Mouse (Mus musculus): ENCODE measurements around the gene Olfr78. TPM values are rescaled to one million over a fixed set of nuclear protein-coding genes. Genes with fewer than 3 reads are reported as not detected.

Gene Olfr78
- polyA plus RNA-seq, 1 experiment from 2014 or later: 0.49 TPM

GRCm38 (mm10) chr7:102698461-102698860 is 60.8 kb downstream of the Olfr78 start:
- H3K9ac ChIP-seq (replicated peaks; ENCODE audit: low read depth, low read length): no peak overlapping the region
- H3K4me2 ChIP-seq (replicated peaks; ENCODE audit: low read depth, low read length): no peak overlapping the region
- WGBS: 82% methylated on average over 7 of the region's 7 CpGs
- no peaks in the 10 kb centered on the region for H3K36me3 ChIP-seq (ENCODE audit: control insufficient read depth, insufficient read depth, low read length)
- H3K4me3 ChIP-seq (ENCODE audit: low read depth, low read length): no peak overlapping the region
- no peaks in the 10 kb centered on the region for H3K4me1 ChIP-seq (ENCODE audit: control insufficient read depth, insufficient read depth, low read length)
- no peaks in the 10 kb centered on the region for H3K27me3 ChIP-seq (ENCODE audit: control insufficient read depth, insufficient read depth, low read length)
- H3K9me3 ChIP-seq (ENCODE audit: control insufficient read depth, low read depth, low read length): no peaks in the 10 kb centered on the region
- no peak for ATAC-seq (ENCODE audit: insufficient number of reproducible peaks, insufficient read depth, low FRiP score, low read depth)
- H3K27ac ChIP-seq (ENCODE audit: low read length): no peak overlapping the region

- Histone ChIP-seq H3K4me1 (ENCODE audit: control insufficient read depth, insufficient read depth, low read length) (no peaks in the 10 kb centered on the region), H3K9me3 (ENCODE audit: control insufficient read depth, low read depth, low read length) (no peaks in the 10 kb centered on the region), H3K27ac (ENCODE audit: low read length) (no peak within 1 kb of the TSS), H3K9ac (replicated peaks; ENCODE audit: low read depth, low read length) (no peak within 1 kb of the TSS), H3K4me3 (ENCODE audit: low read depth, low read length) (no peak within 1 kb of the TSS), H3K36me3 (ENCODE audit: control insufficient read depth, insufficient read depth, low read length) (no peaks in the 10 kb centered on the region), H3K27me3 (ENCODE audit: control insufficient read depth, insufficient read depth, low read length) (no peaks in the 10 kb centered on the region), H3K4me2 (replicated peaks; ENCODE audit: low read depth, low read length) (no peak within 1 kb of the TSS)
- ATAC-seq (ENCODE audit: insufficient number of reproducible peaks, insufficient read depth, low FRiP score, low read depth): no peak
- WGBS: 79% methylated on average over 5 of the region's 5 CpGs
Observed at GRCm38 (mm10) chr7:102695358-102696125, 63.7 kb downstream of the Olfr78 start, which contains the start of gene Olfr557. TSS of gene Olfr557 (plus strand) at chr7:102695910.

Other genes with a start within 250 kb of the Olfr78 start
- not detected in 2 replicates for gene Olfr547, start 224.7 kb downstream of the Olfr78 start, polyA plus RNA-seq (2014; fragmentation: Nextera tagmentation; extraction: Ambion mirVana)
- gene Olfr548-ps1, start 218.6 kb downstream of the Olfr78 start, polyA plus RNA-seq (2014; fragmentation: Nextera tagmentation; extraction: Ambion mirVana): not detected in 2 replicates
- gene Olfr549, start 209.6 kb downstream of the Olfr78 start, polyA plus RNA-seq (2014; fragmentation: Nextera tagmentation; extraction: Ambion mirVana): not detected in 2 replicates
- gene Trim21, start 194.0 kb downstream of the Olfr78 start, polyA plus RNA-seq (2014; fragmentation: Nextera tagmentation; extraction: Ambion mirVana): 0.97 and 2.1 TPM in 2 replicates
- gene Olfr550, start 188.0 kb downstream of the Olfr78 start, polyA plus RNA-seq (2014; fragmentation: Nextera tagmentation; extraction: Ambion mirVana): not detected in 2 replicates
- not detected in 2 replicates for gene Olfr551, start 167.6 kb downstream of the Olfr78 start, polyA plus RNA-seq (2014; fragmentation: Nextera tagmentation; extraction: Ambion mirVana)
- gene Olfr552, start 161.7 kb downstream of the Olfr78 start, polyA plus RNA-seq (2014; fragmentation: Nextera tagmentation; extraction: Ambion mirVana): not detected in 2 replicates
- not detected in 2 replicates for gene Olfr553, start 141.3 kb downstream of the Olfr78 start, polyA plus RNA-seq (2014; fragmentation: Nextera tagmentation; extraction: Ambion mirVana)
- gene Olfr554, start 121.0 kb downstream of the Olfr78 start, polyA plus RNA-seq (2014; fragmentation: Nextera tagmentation; extraction: Ambion mirVana): not detected in 2 replicates
- not detected in 2 replicates for gene Olfr555, start 100.6 kb downstream of the Olfr78 start, polyA plus RNA-seq (2014; fragmentation: Nextera tagmentation; extraction: Ambion mirVana)
- not detected in 2 replicates for gene Olfr556, start 94.6 kb downstream of the Olfr78 start, polyA plus RNA-seq (2014; fragmentation: Nextera tagmentation; extraction: Ambion mirVana)
- gene Trim68, start 72.1 kb downstream of the Olfr78 start, polyA plus RNA-seq (2014; fragmentation: Nextera tagmentation; extraction: Ambion mirVana): 17.0 and 22.1 TPM in 2 replicates
- not detected in 2 replicates for gene Olfr557, start 63.6 kb downstream of the Olfr78 start, polyA plus RNA-seq (2014; fragmentation: Nextera tagmentation; extraction: Ambion mirVana)
- 0.13 and 0.17 TPM in 2 replicates for gene Olfr558, start 57.3 kb downstream of the Olfr78 start, polyA plus RNA-seq (2014; fragmentation: Nextera tagmentation; extraction: Ambion mirVana)
- gene Olfr33, start 40.4 kb downstream of the Olfr78 start, polyA plus RNA-seq (2014; fragmentation: Nextera tagmentation; extraction: Ambion mirVana): not detected in 2 replicates
- gene Olfr559, start 32.0 kb downstream of the Olfr78 start, polyA plus RNA-seq (2014; fragmentation: Nextera tagmentation; extraction: Ambion mirVana): not detected in 2 replicates
- not detected in 2 replicates for gene Olfr560, start 105 bp downstream of the Olfr78 start, polyA plus RNA-seq (2014; fragmentation: Nextera tagmentation; extraction: Ambion mirVana)
- gene Olfr561, start 11.8 kb upstream of the Olfr78 start, polyA plus RNA-seq (2014; fragmentation: Nextera tagmentation; extraction: Ambion mirVana): not detected in 2 replicates
- not detected in 2 replicates for gene Olfr564, start 44.0 kb upstream of the Olfr78 start, polyA plus RNA-seq (2014; fragmentation: Nextera tagmentation; extraction: Ambion mirVana)
- gene Olfr566, start 99.3 kb upstream of the Olfr78 start, polyA plus RNA-seq (2014; fragmentation: Nextera tagmentation; extraction: Ambion mirVana): not detected in 2 replicates
- not detected in 2 replicates for gene Olfr568, start 117.7 kb upstream of the Olfr78 start, polyA plus RNA-seq (2014; fragmentation: Nextera tagmentation; extraction: Ambion mirVana)
- gene Olfr569, start 131.4 kb upstream of the Olfr78 start, polyA plus RNA-seq (2014; fragmentation: Nextera tagmentation; extraction: Ambion mirVana): not detected in 2 replicates
- not detected in 2 replicates for gene Olfr570, start 135.1 kb upstream of the Olfr78 start, polyA plus RNA-seq (2014; fragmentation: Nextera tagmentation; extraction: Ambion mirVana)
- gene Olfr571, start 158.1 kb upstream of the Olfr78 start, polyA plus RNA-seq (2014; fragmentation: Nextera tagmentation; extraction: Ambion mirVana): not detected in 2 replicates
- not detected in 2 replicates for gene Olfr572, start 164.9 kb upstream of the Olfr78 start, polyA plus RNA-seq (2014; fragmentation: Nextera tagmentation; extraction: Ambion mirVana)
- not detected in 2 replicates for gene Olfr573-ps1, start 183.1 kb upstream of the Olfr78 start, polyA plus RNA-seq (2014; fragmentation: Nextera tagmentation; extraction: Ambion mirVana)
- not detected in 2 replicates for gene Olfr574, start 189.0 kb upstream of the Olfr78 start, polyA plus RNA-seq (2014; fragmentation: Nextera tagmentation; extraction: Ambion mirVana)
- not detected in 2 replicates for gene Olfr575, start 199.3 kb upstream of the Olfr78 start, polyA plus RNA-seq (2014; fragmentation: Nextera tagmentation; extraction: Ambion mirVana)
- gene Olfr576, start 203.2 kb upstream of the Olfr78 start, polyA plus RNA-seq (2014; fragmentation: Nextera tagmentation; extraction: Ambion mirVana): not detected in 2 replicates
- gene Olfr577, start 216.5 kb upstream of the Olfr78 start, polyA plus RNA-seq (2014; fragmentation: Nextera tagmentation; extraction: Ambion mirVana): not detected in 2 replicates
- not detected in 2 replicates for gene Olfr578, start 229.9 kb upstream of the Olfr78 start, polyA plus RNA-seq (2014; fragmentation: Nextera tagmentation; extraction: Ambion mirVana)

Data from stomach, embryonic 14.5 days (tissue).